Mouse (Mus musculus): ENCODE data around the gene Ttc7b.

- TF ChIP-seq GATA1 (IDR thresholded peaks at IDR 0.05; ENCODE audit: low read length) (no peak), TAL1 (IDR thresholded peaks at IDR 0.05; ENCODE audit: low read length) (no peak)
These were observed 255.7 kb downstream of the Ttc7b start for GRCm38 (mm10) chr12:100264941-100265340.

Data from erythroblast, embryonic 14.5 days (primary cell).